ENCODE assay signal across 15 mouse cellular contexts in genomic region chr14:111569331-111569839, GRCm38 (mm10).
"Had no signal": no experiment of that assay in that cellular context is flagged by ENCODE, and none has a peak within 500 bp of the region (broad histone marks: within the 10 kb centered on the region; RNA-seq: fewer than 3 reads in every experiment).

No protein-coding gene starts in this region.

- H3K4me1 ChIP-seq: neural tube, embryonic 13.5 days; neural tube, embryonic 15.5 days; stomach, embryonic 15.5 days had no signal

- H3K9me3 ChIP-seq: neural tube, embryonic 13.5 days; neural tube, embryonic 15.5 days; stomach, embryonic 15.5 days had no signal

- H3K27me3 ChIP-seq: neural tube, embryonic 13.5 days; neural tube, embryonic 15.5 days; stomach, embryonic 15.5 days had no signal

- DNase-seq: retina, postnatal 1 day; right cerebral cortex, adult 18-20 months; right cerebral cortex, postnatal 25 days; right cerebral cortex, postnatal 4 days; spleen, adult 18-20 months; thymus, adult 18-20 months; thymus, adult 2 months; thymus, postnatal 14 days; thymus, postnatal 25 days; thymus, postnatal 36 days; thymus, postnatal 4 days had no signal

- H3K9ac ChIP-seq: neural tube, embryonic 13.5 days; neural tube, embryonic 15.5 days; stomach, embryonic 15.5 days had no signal

- H3K4me2 ChIP-seq: neural tube, embryonic 13.5 days; neural tube, embryonic 15.5 days; stomach, embryonic 15.5 days had no signal

- H3K36me3 ChIP-seq: neural tube, embryonic 13.5 days; neural tube, embryonic 15.5 days; stomach, embryonic 15.5 days had no signal

- H3K27ac ChIP-seq: neural tube, embryonic 13.5 days; neural tube, embryonic 15.5 days; stomach, embryonic 15.5 days; stomach, postnatal 0 days had no signal

- H3K4me3 ChIP-seq: neural tube, embryonic 13.5 days; neural tube, embryonic 15.5 days; stomach, embryonic 15.5 days had no signal
